Mouse (Mus musculus) stomach, postnatal 0 days (tissue): Measurements from ENCODE around the gene Retreg3. TPM values are rescaled to one million over a fixed set of nuclear protein-coding genes. Genes with fewer than 3 reads are reported as not detected.

Experiments used
- ATAC-seq: fragments of 200-750 bp; cut with Nextera tagmentation; 2 replicates; pipeline ENCODE4 v1.8.0; 2017; ENCODE audit not compliant: low FRiP score, low TSS enrichment
- DNase-seq: peaks from one replicate; pipeline ENCODE4 v3.0.0-alpha.2; 2016; ENCODE audit warnings: low spot score
- H3K27ac ChIP-seq: fragments of 300-500 bp; sonication (generic); replicated peaks from 2 replicates; pipeline ENCODE4 v1.5.1; 2014; ENCODE audit warnings: mild to moderate bottlenecking, control low read depth
- H3K27me3 ChIP-seq: fragments of 300-500 bp; sonication (generic); 2 replicates; pipeline ENCODE4 v1.6.1; 2014; ENCODE audit warnings: low read length; ENCODE audit not compliant: control insufficient read depth, insufficient read depth
- H3K36me3 ChIP-seq: fragments of 300-500 bp; sonication (generic); 2 replicates; pipeline ENCODE4 v1.6.1; 2014; ENCODE audit warnings: low read length, mixed read lengths; ENCODE audit not compliant: control insufficient read depth, insufficient read depth
- H3K4me1 ChIP-seq: fragments of 300-500 bp; sonication (generic); replicated peaks from 2 replicates; pipeline ENCODE4 v1.6.1; 2014; ENCODE audit warnings: antibody characterized with exemption; ENCODE audit not compliant: control insufficient read depth, insufficient read depth
- H3K4me2 ChIP-seq: fragments of 300-500 bp; sonication (generic); replicated peaks from 2 replicates; pipeline ENCODE4 v1.6.1; 2014; ENCODE audit warnings: low read depth, mild to moderate bottlenecking, control low read depth, moderate library complexity
- H3K4me3 ChIP-seq: fragments of 300-500 bp; sonication (generic); 2 replicates; pipeline ENCODE4 v1.5.1; 2014; ENCODE audit warnings: low read depth, low read length, control low read depth
- H3K9ac ChIP-seq: fragments of 300-500 bp; sonication (generic); 2 replicates; pipeline ENCODE4 v1.6.1; 2014; ENCODE audit warnings: mild to moderate bottlenecking, low read length, control low read depth, mixed read lengths
- H3K9me3 ChIP-seq: fragments of 300-500 bp; sonication (generic); 2 replicates; pipeline ENCODE4 v1.6.1; 2016; ENCODE audit warnings: low read length; ENCODE audit not compliant: control insufficient read depth
- CTCF ChIP-seq: IDR thresholded peaks from 2 replicates; pipeline ENCODE4 v1.5.1; 2016; ENCODE audit warnings: antibody characterized with exemption, low read depth, mild to moderate bottlenecking, moderate library complexity
- EP300 ChIP-seq: optimal IDR thresholded peaks from 2 replicates; pipeline ENCODE3; 2016; ENCODE audit warnings: antibody characterized with exemption
- WGBS: fragments of 180-500 bp; shearing (Covaris S2); extraction: QIAGEN DNeasy Blood & Tissue Kit; methylation state at CpG from one replicate; pipeline ENCODE4 v1.1.7; 2014; 5-methylcytosine and 5-hydroxymethylcytosine counted together
- polyA plus RNA-seq: library from polyadenylated mRNA; unstranded; fragments of >200 nt; fragmentation: Nextera tagmentation; extraction: Ambion mirVana; gene quantifications from 2 replicates; pipeline ENCODE4 v1.2.1, GENCODE M21; 2015

Retreg3 gene
- polyA plus RNA-seq, 1 experiment from 2014 or later = 16.1 TPM

DNA sequence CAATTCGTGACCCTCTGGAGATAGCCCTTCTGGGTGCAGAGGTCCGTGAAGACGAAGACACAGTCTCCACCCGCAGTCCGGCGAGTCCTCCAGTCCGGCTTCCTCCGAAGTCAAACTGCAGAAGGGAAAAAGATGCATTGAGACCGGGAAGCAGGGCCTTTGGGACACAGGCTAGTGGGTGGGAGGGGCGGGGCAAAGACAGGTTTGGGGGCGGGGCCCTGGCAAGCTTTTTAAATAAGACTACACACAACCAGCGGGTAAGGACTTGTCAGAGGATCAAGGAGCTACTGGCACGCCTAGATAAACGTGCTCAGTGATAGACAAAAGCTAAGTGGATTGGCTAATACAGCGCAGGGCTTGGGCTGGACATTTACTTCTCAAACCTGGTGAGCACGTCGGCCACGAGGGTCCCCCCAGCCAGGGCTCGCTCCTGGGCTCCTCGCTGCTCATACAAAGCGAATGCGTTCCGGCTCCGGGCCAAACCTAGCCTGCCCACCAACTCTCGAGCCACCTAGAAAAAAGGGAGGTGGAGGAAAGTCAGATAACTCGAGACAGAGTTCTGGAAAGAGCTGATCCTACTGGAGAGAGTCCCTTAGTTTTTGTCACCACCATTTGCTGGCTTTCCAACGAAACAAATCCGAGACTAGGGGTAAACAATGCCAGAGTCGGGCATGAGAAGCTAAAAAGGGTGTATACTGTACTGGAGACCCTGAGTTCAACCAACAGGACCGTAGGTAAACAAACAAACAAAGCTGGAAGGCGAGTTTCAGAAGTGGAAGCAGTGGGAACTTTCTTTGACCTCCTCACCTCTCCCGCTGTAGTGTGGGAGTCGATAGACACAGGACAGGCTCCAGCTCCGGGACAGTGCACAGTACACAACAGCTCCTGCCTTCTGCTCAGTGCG lies 45.2 kb upstream of the Retreg3 start:
- Histone ChIP-seq H3K4me2 (peak overlapping the region; percentile 42), H3K36me3 (peaks cover 45% of the 10 kb centered on the region), H3K27ac (peak overlapping the region; percentile 81), H3K27me3 (no peaks in the 10 kb centered on the region), H3K9me3 (no peaks in the 10 kb centered on the region), H3K4me1 (peaks cover 3% of the 10 kb centered on the region), H3K4me3 (0 out of 2 replicates have a peak overlapping the region, but pooled peaks have one; percentile 23), H3K9ac (no peak overlapping the region)
- WGBS = 46% methylated on average over 35 of the region's 35 CpGs
- no peak for TF ChIP-seq EP300
- TF ChIP-seq CTCF = no peak
- ATAC-seq = 0 out of 2 replicates have a peak, but pooled peaks have one; percentile 22
- DNase-seq = peak; percentile 68

DNA sequence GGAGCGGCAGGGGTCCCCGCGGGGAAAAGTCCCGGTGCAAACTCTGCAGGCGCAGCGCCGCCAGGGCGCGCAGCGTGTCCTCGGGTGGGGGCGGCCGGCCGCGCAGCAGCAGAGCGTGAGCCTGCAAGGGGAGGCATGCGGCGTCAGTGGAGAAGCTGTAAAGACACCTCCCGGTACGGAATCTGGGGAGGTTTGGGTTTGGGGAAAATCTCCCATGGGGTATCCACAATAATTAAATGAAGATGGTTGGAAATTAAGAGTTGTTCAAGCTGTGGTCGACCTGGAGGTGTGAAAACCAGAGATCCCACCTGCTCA lies 44.6 kb upstream of the Retreg3 start:
- ATAC-seq (no peak), DNase-seq (no peak)
- H3K4me1 ChIP-seq = peaks cover 1% of the 10 kb centered on the region
- 0 out of 2 replicates have a peak overlapping the region, but pooled peaks have one; percentile 8 for H3K27ac ChIP-seq
- 48% methylated on average over 21 of the region's 21 CpGs for WGBS
- no peak overlapping the region for H3K9ac ChIP-seq
- peak overlapping the region; percentile 23; the same call in 1 of the 2 replicates for H3K4me3 ChIP-seq
- no peaks in the 10 kb centered on the region for H3K9me3 ChIP-seq
- TF ChIP-seq EP300 = no peak
- TF ChIP-seq CTCF = no peak
- peaks cover 45% of the 10 kb centered on the region for H3K36me3 ChIP-seq
- no peaks in the 10 kb centered on the region for H3K27me3 ChIP-seq
- H3K4me2 ChIP-seq = peak overlapping the region; percentile 42

DNA sequence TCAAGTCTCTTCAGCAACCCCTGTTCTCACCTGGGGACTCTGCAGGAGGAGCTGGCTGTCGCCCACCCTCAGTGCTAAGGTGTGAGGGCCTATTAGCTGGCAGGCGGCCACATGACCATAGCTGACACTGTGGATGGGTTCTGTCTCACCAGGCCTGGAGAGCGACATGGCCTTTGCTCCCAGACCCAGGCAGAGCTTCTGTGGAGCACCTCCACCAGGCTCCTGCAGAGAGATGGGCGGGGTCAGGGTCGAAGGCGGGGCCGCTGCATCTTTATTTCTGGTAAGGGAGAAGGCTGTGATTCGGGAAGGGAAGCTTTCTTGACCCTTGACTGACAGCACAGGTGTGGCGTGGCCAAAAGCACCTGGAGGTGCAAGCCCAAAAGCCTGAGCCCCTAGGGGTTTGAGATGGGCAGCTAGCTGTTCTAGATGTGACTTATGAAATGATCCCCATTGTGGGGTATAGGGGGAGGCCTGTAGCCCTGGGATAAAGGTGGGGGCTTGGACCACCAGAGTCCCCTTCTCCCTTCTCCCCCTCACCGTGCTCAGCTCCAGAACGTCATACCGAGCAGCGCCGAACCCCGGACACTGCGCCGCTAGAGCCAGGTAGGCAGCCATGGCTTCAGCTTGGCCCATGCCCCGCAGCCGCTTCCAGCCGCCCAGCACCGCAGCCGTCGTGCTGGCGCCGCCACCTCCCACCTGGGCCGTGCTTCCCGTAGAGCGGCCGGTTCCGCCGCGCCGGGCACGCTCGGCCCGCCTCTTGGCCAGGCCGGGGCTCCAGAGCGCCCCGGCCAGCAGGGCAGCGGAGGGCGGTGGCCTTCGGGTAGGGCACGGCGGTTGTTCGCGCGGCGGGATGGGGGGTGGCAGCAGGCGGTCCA lies 44.0 kb upstream of the Retreg3 start:
- DNase-seq = no peak
- Histone ChIP-seq H3K4me2 (peak overlapping the region; percentile 42), H3K36me3 (peaks cover 45% of the 10 kb centered on the region), H3K27me3 (no peaks in the 10 kb centered on the region), H3K9ac (no peak overlapping the region), H3K9me3 (no peaks in the 10 kb centered on the region), H3K4me3 (peak overlapping the region; percentile 23; the same call in 1 of the 2 replicates), H3K4me1 (no peaks in the 10 kb centered on the region; the same call in 1 of the 2 replicates), H3K27ac (peak overlapping the region; percentile 35; the same call in 1 of the 2 replicates)
- ATAC-seq = no peak
- TF ChIP-seq CTCF = no peak
- no peak for TF ChIP-seq EP300
- 54% methylated on average over 48 of the region's 49 CpGs for WGBS

DNA sequence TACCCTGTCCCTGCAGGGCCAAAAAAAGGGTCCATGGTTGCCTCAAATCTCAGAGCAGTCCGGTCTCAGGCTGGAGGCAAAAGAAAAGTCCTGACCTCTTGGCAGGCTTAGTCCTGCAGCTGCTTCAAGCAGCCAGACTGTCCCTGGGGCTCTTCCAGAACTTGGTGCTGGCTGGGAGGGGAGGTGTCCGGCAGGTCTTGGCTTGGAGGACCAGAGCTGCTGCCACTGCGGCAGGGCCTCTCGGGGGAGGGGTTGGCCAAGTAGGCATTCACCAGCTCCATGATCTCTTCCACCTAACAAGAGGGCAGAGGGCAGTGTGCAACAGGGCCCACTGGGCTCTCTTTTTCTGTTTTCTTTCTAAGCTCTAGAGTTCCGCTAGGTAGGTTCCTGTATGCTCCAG lies 43.1 kb upstream of the Retreg3 start:
- no peaks in the 10 kb centered on the region for H3K9me3 ChIP-seq
- no peak for DNase-seq
- H3K9ac ChIP-seq = no peak overlapping the region
- TF ChIP-seq CTCF (no peak), EP300 (no peak)
- no peak for ATAC-seq
- H3K4me3 ChIP-seq = no peak overlapping the region
- peaks cover 41% of the 10 kb centered on the region for H3K36me3 ChIP-seq
- no peaks in the 10 kb centered on the region for H3K27me3 ChIP-seq
- H3K27ac ChIP-seq = peak overlapping the region; percentile 35; the same call in 1 of the 2 replicates
- no peaks in the 10 kb centered on the region; the same call in 1 of the 2 replicates for H3K4me1 ChIP-seq
- 39% methylated on average over 5 of the region's 5 CpGs for WGBS
- no peak overlapping the region for H3K4me2 ChIP-seq

DNA sequence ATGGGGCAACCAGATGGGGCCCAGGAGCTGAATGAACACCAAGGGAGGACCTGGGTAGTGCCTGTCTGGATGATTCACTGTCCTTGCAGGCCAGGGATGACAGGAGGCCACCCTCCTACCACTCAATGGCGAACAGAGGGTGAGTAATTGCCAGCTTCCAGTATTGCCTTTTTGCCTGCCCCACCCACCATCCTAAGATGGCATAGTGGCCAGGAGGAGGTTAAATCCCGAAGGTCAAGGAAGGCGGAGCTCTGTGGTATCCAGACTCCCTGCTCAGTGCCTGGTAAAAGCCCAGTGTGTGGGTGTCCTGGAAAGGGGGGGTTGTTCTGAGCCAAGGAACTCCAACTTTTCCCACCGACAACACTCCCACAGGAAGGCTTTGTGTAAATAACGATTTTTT lies 42.6 kb upstream of the Retreg3 start:
- no peak for DNase-seq
- H3K36me3 ChIP-seq = peaks cover 36% of the 10 kb centered on the region
- TF ChIP-seq CTCF (no peak), EP300 (no peak)
- no peak overlapping the region for H3K4me3 ChIP-seq
- H3K4me2 ChIP-seq = no peak overlapping the region
- ATAC-seq = no peak
- no peaks in the 10 kb centered on the region for H3K9me3 ChIP-seq
- no peaks in the 10 kb centered on the region; the same call in 1 of the 2 replicates for H3K4me1 ChIP-seq
- H3K27me3 ChIP-seq = no peaks in the 10 kb centered on the region
- WGBS = 46% methylated on average over 5 of the region's 5 CpGs
- no peak overlapping the region; the same call in 1 of the 2 replicates for H3K27ac ChIP-seq
- no peak overlapping the region for H3K9ac ChIP-seq
